Mouse (Mus musculus) forebrain, embryonic 16.5 days (tissue): Measurements from ENCODE around the gene Oxct1. TPM values are rescaled to one million over a fixed set of nuclear protein-coding genes. Genes with fewer than 3 reads are reported as not detected.

ENCODE experiments used
- ATAC-seq: fragments of 200-750 bp; cut with Nextera tagmentation; 2 replicates; pipeline ENCODE4 v1.8.0; 2017; ENCODE audit warnings: mild to moderate bottlenecking, moderate library complexity
- H3K27ac ChIP-seq: fragments of 300-500 bp; sonication (generic); 2 replicates; pipeline ENCODE4 v1.5.1; 2014; ENCODE audit warnings: low read length, control low read depth
- H3K27me3 ChIP-seq: fragments of 300-500 bp; sonication (generic); replicated peaks from 2 replicates; pipeline ENCODE4 v1.6.1; 2014; ENCODE audit warnings: low read length; ENCODE audit not compliant: control insufficient read depth, insufficient read depth
- H3K36me3 ChIP-seq: fragments of 300-500 bp; sonication (generic); 2 replicates; pipeline ENCODE4 v1.6.1; 2014; ENCODE audit not compliant: control insufficient read depth, insufficient read depth
- H3K4me1 ChIP-seq: fragments of 300-500 bp; sonication (generic); replicated peaks from 2 replicates; pipeline ENCODE4 v1.6.1; 2014; ENCODE audit warnings: low read length; ENCODE audit not compliant: control insufficient read depth, insufficient read depth
- H3K4me2 ChIP-seq: fragments of 300-500 bp; sonication (generic); 2 replicates; pipeline ENCODE4 v1.6.1; 2014; ENCODE audit warnings: mild to moderate bottlenecking, low read length, control low read depth
- H3K4me3 ChIP-seq: fragments of 300-500 bp; sonication (generic); replicated peaks from 2 replicates; pipeline ENCODE4 v1.5.1; 2014; ENCODE audit warnings: mild to moderate bottlenecking, low read length, control low read depth
- H3K9ac ChIP-seq: fragments of 300-500 bp; sonication (generic); replicated peaks from 2 replicates; pipeline ENCODE4 v1.6.1; 2014; ENCODE audit warnings: low read depth, low read length, control low read depth
- H3K9me3 ChIP-seq: fragments of 300-500 bp; sonication (generic); 2 replicates; pipeline ENCODE4 v1.6.1; 2016; ENCODE audit warnings: low read length; ENCODE audit not compliant: control insufficient read depth
- WGBS: fragments of 180-500 bp; shearing (Covaris S2); extraction: QIAGEN DNeasy Blood & Tissue Kit; methylation state at CpG from one replicate; pipeline ENCODE4 v1.1.7; 2014; 5-methylcytosine and 5-hydroxymethylcytosine counted together
- polyA plus RNA-seq: library from polyadenylated mRNA; unstranded; fragments of >200 nt; fragmentation: Nextera tagmentation; extraction: Ambion mirVana; gene quantifications from 2 replicates; pipeline ENCODE4 v1.2.1, GENCODE M21; 2015

The Oxct1 gene
- polyA plus RNA-seq, 1 experiment from 2014 or later, result 300 TPM

- H3K27me3 ChIP-seq, result no peaks in the 10 kb centered on the region
- peak within 1 kb of the TSS; percentile 66 for H3K4me2 ChIP-seq
- WGBS, result under 1% methylated on average over 60 of the region's 61 CpGs
- H3K27ac ChIP-seq, result peak within 1 kb of the TSS; percentile 92
- no peaks in the 10 kb centered on the region for H3K9me3 ChIP-seq
- peak; percentile 99 for ATAC-seq
- peak within 1 kb of the TSS; percentile 93 for H3K4me3 ChIP-seq
- H3K36me3 ChIP-seq, result peaks cover 9% of the 10 kb centered on the region
- peak within 1 kb of the TSS; percentile 90 for H3K9ac ChIP-seq
- H3K4me1 ChIP-seq, result peaks cover 8% of the 10 kb centered on the region
Measured at GRCm38 (mm10) chr15:3995448-3996266, 30.5 kb upstream of the Oxct1 start, which contains the start of gene AW549877. Gene AW549877 (minus strand): TSS chr15:3995744.

GRCm38 (mm10) chr15:3996267-3997010 lies 29.7 kb upstream of the Oxct1 start:
- 19% methylated on average over 14 of the region's 14 CpGs for WGBS
- peaks cover 8% of the 10 kb centered on the region for H3K4me1 ChIP-seq
- no peaks in the 10 kb centered on the region for H3K9me3 ChIP-seq
- ATAC-seq, result no peak
- H3K36me3 ChIP-seq, result peaks cover 6% of the 10 kb centered on the region
- H3K4me2 ChIP-seq, result peak overlapping the region; percentile 66
- H3K9ac ChIP-seq, result peak overlapping the region; percentile 90
- H3K4me3 ChIP-seq, result peak overlapping the region; percentile 93
- H3K27me3 ChIP-seq, result no peaks in the 10 kb centered on the region
- H3K27ac ChIP-seq, result peak overlapping the region; percentile 46; the same call in 1 of the 2 replicates

DNA sequence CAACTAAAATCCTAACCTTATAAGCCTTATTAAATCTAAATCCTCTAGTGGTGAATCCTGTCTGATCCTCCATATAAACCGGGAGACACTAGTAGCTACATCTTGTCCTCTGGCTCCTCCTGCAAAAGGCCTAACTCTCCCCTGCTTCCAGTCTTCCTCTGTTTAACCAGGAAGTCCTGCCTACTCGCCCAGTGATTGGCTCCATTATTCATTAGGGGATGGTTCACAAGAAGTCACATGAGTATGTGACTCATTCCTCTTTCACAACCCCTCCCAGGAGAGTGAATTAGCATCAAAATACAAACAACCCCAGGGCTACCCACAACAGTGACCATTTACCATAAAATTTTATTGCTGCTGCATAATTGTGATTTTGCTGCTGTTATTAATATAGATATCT lies 27.0 kb upstream of the Oxct1 start:
- Histone ChIP-seq H3K27ac (no peak overlapping the region), H3K36me3 (no peaks in the 10 kb centered on the region), H3K27me3 (no peaks in the 10 kb centered on the region), H3K9me3 (no peaks in the 10 kb centered on the region), H3K4me1 (0 out of 2 replicates have a peak, but pooled peaks cover 3% of the 10 kb centered on the region), H3K4me2 (no peak overlapping the region), H3K4me3 (no peak overlapping the region), H3K9ac (no peak overlapping the region)
- WGBS, result 74% methylated on average over 2 of the region's 2 CpGs
- no peak for ATAC-seq

- no peaks in the 10 kb centered on the region for H3K27me3 ChIP-seq
- H3K4me2 ChIP-seq, result no peak overlapping the region
- no peaks in the 10 kb centered on the region for H3K36me3 ChIP-seq
- no peaks in the 10 kb centered on the region for H3K4me1 ChIP-seq
- 83% methylated on average over 2 of the region's 2 CpGs for WGBS
- no peak for ATAC-seq
- no peak overlapping the region for H3K27ac ChIP-seq
- H3K4me3 ChIP-seq, result no peak overlapping the region
- no peak overlapping the region for H3K9ac ChIP-seq
- H3K9me3 ChIP-seq, result peaks cover 7% of the 10 kb centered on the region; the same call in 1 of the 2 replicates
Measured at GRCm38 (mm10) chr15:4000536-4000935, 25.6 kb upstream of the Oxct1 start.

DNA sequence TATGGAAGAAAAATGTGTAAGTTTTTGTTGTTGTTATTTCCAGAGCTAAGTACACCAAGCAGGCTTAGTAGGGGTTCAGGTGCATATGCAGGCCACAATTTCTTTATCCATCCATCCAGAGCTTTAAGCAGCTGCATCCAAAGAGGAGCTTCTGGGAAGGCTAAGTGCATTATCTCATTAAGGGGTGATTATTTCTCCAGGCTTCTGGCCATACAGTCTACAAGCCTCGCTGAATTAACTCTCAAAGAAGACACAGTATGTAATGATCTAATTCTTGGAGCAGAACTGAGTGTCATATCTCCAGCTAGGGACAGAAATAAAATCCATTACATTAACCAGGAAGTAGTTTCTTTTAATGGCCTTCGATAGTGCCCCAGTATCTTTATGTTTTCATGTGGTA lies 12.3 kb upstream of the Oxct1 start:
- WGBS, result 69% methylated on average over 2 of the region's 2 CpGs
- H3K27ac ChIP-seq, result no peak overlapping the region
- no peak for ATAC-seq

GRCm38 (mm10) chr15:4020711-4021110 lies 5.5 kb upstream of the Oxct1 start:
- H3K9ac ChIP-seq, result no peak overlapping the region
- H3K4me3 ChIP-seq, result no peak overlapping the region
- peaks cover under 1% of the 10 kb centered on the region for H3K4me1 ChIP-seq
- no peak overlapping the region for H3K4me2 ChIP-seq
- no peak overlapping the region for H3K27ac ChIP-seq
- no peaks in the 10 kb centered on the region for H3K36me3 ChIP-seq
- no peaks in the 10 kb centered on the region for H3K27me3 ChIP-seq
- ATAC-seq, result no peak
- 73% methylated on average over 4 of the region's 4 CpGs for WGBS
- no peaks in the 10 kb centered on the region for H3K9me3 ChIP-seq

More for the DNA sequence above, 12.3 kb upstream of the Oxct1 start:
- H3K4me1 ChIP-seq, result no peaks in the 10 kb centered on the region
- H3K9ac ChIP-seq, result no peak overlapping the region
- H3K4me3 ChIP-seq, result no peak overlapping the region
- no peaks in the 10 kb centered on the region for H3K27me3 ChIP-seq
- no peaks in the 10 kb centered on the region for H3K36me3 ChIP-seq
- H3K9me3 ChIP-seq, result no peaks in the 10 kb centered on the region
- no peak overlapping the region for H3K4me2 ChIP-seq

DNA sequence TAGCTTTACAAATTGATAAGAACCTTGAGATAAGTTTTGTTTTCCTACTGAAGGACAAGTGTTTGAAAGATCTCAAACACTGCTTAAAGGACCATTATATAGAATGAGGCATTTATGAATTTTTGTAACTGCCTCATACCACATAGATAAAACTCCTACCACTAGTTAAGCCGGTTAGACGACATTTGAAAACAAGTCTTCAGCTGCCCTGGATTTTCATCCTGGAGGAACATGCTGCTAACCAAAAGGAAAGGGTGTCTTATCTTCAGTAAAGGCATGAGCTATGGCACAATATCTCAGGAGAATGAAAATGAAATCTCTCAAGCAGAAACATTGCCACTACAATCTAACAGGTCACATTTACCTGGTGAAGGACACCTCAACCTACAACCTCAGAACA lies 2.4 kb upstream of the Oxct1 start:
- Histone ChIP-seq H3K27me3 (no peaks in the 10 kb centered on the region), H3K27ac (no peak overlapping the region), H3K4me1 (peaks cover 16% of the 10 kb centered on the region), H3K4me3 (no peak overlapping the region), H3K4me2 (no peak overlapping the region), H3K9me3 (no peaks in the 10 kb centered on the region), H3K9ac (no peak overlapping the region), H3K36me3 (no peaks in the 10 kb centered on the region)
- WGBS, result 93% methylated on average over 2 of the region's 2 CpGs
- ATAC-seq, result no peak

- no peak for ATAC-seq
- H3K27ac ChIP-seq, result no peak overlapping the region
- H3K9ac ChIP-seq, result no peak overlapping the region
- no peak overlapping the region for H3K4me2 ChIP-seq
- H3K9me3 ChIP-seq, result no peaks in the 10 kb centered on the region
- H3K27me3 ChIP-seq, result no peaks in the 10 kb centered on the region
- peaks cover 16% of the 10 kb centered on the region for H3K4me1 ChIP-seq
- no peaks in the 10 kb centered on the region for H3K36me3 ChIP-seq
- WGBS, result 79% methylated on average over 13 of the region's 13 CpGs
- H3K4me3 ChIP-seq, result no peak overlapping the region
Measured at GRCm38 (mm10) chr15:4024726-4025507, 1.3 kb upstream of the Oxct1 start.

- no peaks in the 10 kb centered on the region for H3K9me3 ChIP-seq
- ATAC-seq, result no peak
- peak overlapping the region; percentile 60 for H3K4me2 ChIP-seq
- WGBS, result 46% methylated on average over 11 of the region's 11 CpGs
- H3K9ac ChIP-seq, result no peak overlapping the region
- H3K4me1 ChIP-seq, result peaks cover 16% of the 10 kb centered on the region
- no peaks in the 10 kb centered on the region for H3K36me3 ChIP-seq
- H3K27me3 ChIP-seq, result no peaks in the 10 kb centered on the region
- H3K4me3 ChIP-seq, result no peak overlapping the region
- no peak overlapping the region for H3K27ac ChIP-seq
Measured at GRCm38 (mm10) chr15:4025508-4025904, 677 bp upstream of the Oxct1 start.
